Mouse (Mus musculus) erythroblast, embryonic 14.5 days (primary cell): ENCODE results near the gene Tdrd9. TPM values are rescaled to one million over a fixed set of nuclear protein-coding genes. Genes with fewer than 3 reads are reported as not detected.

Source experiments
- H3K27me3 ChIP-seq: 2 replicates; pipeline ENCODE4 v1.6.1; 2012; ENCODE audit warnings: inconsistent platforms; ENCODE audit not compliant: control insufficient read depth
- H3K36me3 ChIP-seq: 2 replicates; pipeline ENCODE4 v1.6.1; 2012; ENCODE audit warnings: mild to moderate bottlenecking, inconsistent platforms; ENCODE audit not compliant: control insufficient read depth
- H3K4me1 ChIP-seq: 2 replicates; pipeline ENCODE4 v1.6.1; 2012; ENCODE audit warnings: inconsistent platforms; ENCODE audit not compliant: control insufficient read depth
- H3K4me3 ChIP-seq: replicated peaks from 2 replicates; pipeline ENCODE3; 2012; ENCODE audit warnings: moderate library complexity, mild to moderate bottlenecking, inconsistent platforms
- H3K9me3 ChIP-seq: 2 replicates; pipeline ENCODE4 v1.6.1; 2012; ENCODE audit warnings: low read length, inconsistent platforms, mixed read lengths; ENCODE audit not compliant: control insufficient read depth
- GATA1 ChIP-seq: IDR thresholded peaks from 2 replicates; pipeline ENCODE4 v1.6.1; 2012; ENCODE audit warnings: low read length, inconsistent platforms, mixed read lengths
- TAL1 ChIP-seq: IDR thresholded peaks from 3 replicates; pipeline ENCODE4 v1.6.1; 2012; ENCODE audit warnings: low read length, inconsistent platforms, mixed read lengths
- polyA plus RNA-seq: library from polyadenylated mRNA; stranded (reverse); fragments of >175 nt; gene quantifications from 2 replicates; pipeline ENCODE4 v1.2.3, GENCODE M21; 2012

Tdrd9 gene
- polyA plus RNA-seq, 1 experiment = not detected

DNA sequence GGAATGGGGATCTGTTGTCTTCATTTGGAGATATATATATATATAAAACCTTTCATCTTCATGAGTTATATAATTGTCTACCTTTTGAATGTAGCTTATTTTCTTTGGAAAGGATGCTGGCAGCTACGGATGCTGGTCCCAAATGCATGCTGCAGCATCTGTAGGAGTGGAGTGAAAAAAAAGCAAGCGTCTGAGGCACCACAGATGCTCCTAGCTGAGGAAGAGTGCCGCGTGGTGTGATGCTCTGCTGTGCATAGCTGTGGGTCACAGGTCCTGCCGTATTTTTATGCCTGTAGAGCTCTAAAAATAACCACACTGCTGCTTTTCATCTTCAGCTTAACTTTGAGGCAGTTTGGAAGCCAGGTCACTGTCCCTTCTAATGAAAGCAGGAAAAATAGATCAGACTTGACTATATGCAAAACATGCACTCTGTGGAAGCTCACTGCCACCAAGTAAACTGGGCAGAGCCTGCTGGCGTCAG is 9.6 kb downstream of the Tdrd9 start, which contains the start of gene Rd3l:
TSS of gene Rd3l (minus strand) at position 431 of the 481 bp plus-strand sequence.
- Histone ChIP-seq H3K9me3 (no peaks in the 10 kb centered on the region), H3K4me3 (no peak within 1 kb of the TSS), H3K36me3 (no peaks in the 10 kb centered on the region), H3K27me3 (peaks cover 7% of the 10 kb centered on the region), H3K4me1 (no peaks in the 10 kb centered on the region)
- TF ChIP-seq GATA1 (no peak), TAL1 (no peak)

DNA sequence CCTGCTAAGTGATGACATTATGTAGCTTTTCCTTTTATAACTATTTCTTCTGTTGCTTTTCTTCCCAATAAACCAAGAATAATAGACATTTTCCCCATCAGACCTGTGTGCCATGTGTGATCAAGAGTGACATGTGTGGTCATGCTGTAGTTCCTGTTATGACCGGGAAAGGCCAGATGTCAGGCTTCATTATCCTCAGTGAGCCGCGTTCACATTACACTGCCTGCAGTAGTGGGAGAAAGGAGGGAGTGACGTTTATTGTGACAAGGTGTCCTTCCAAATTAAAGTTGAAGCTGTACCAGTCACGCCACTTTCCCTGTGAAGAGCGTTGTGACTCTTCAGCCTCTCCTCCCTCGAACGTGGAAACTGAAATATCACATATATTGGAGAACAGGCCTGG is 10.5 kb downstream of the Tdrd9 start:
- Histone ChIP-seq H3K4me1 (no peaks in the 10 kb centered on the region), H3K4me3 (no peak overlapping the region), H3K36me3 (no peaks in the 10 kb centered on the region), H3K9me3 (no peaks in the 10 kb centered on the region), H3K27me3 (peaks cover 5% of the 10 kb centered on the region; the same call in 1 of the 2 replicates)
- no peak for TF ChIP-seq TAL1
- no peak for TF ChIP-seq GATA1

DNA sequence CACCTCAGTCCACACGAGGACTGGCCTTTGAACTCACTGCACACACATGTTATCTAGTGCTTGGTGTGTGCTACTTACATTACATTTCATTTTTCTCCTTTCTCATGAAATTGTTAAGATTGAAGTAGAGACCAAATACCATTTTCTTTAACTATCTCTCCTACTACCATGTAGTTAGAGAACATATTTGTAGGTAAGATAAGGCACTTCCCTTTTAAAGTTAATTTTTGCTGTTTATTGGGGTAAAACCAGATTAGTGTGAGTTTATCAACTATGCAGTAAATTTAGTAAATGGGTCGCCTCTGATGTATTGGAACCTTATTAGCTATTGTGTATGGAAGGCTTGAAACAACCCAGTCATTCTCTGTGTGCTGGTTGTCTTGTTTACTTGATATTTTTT is 11.8 kb downstream of the Tdrd9 start:
- Histone ChIP-seq H3K36me3 (no peaks in the 10 kb centered on the region), H3K4me1 (no peaks in the 10 kb centered on the region), H3K27me3 (peaks cover 5% of the 10 kb centered on the region; the same call in 1 of the 2 replicates), H3K9me3 (no peaks in the 10 kb centered on the region), H3K4me3 (no peak overlapping the region)
- TF ChIP-seq GATA1 = no peak
- no peak for TF ChIP-seq TAL1

DNA sequence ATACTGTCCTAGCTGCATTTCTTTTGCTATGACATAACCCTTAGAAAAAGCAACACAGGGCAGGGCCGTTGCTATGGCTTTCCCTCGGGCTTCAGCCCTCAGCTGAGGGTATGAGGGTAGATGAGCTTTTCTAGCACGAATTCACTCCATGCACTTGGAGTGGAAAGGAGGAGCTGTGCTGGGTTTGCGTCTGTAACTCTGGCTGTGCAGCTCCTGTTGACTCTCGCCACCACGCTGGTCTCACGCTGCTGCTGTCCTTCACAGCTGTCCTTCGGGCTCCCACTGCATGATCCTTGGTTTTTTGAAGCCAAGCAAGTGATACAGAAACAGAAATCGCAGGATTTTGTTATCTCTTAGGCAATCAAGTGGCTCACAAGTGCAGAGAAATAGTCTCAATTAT is 15.4 kb downstream of the Tdrd9 start:
- H3K27me3 ChIP-seq = no peaks in the 10 kb centered on the region; the same call in 1 of the 2 replicates
- no peaks in the 10 kb centered on the region for H3K9me3 ChIP-seq
- TF ChIP-seq GATA1 (no peak), TAL1 (no peak)
- no peak overlapping the region for H3K4me3 ChIP-seq
- H3K4me1 ChIP-seq = no peaks in the 10 kb centered on the region
- no peaks in the 10 kb centered on the region for H3K36me3 ChIP-seq

DNA sequence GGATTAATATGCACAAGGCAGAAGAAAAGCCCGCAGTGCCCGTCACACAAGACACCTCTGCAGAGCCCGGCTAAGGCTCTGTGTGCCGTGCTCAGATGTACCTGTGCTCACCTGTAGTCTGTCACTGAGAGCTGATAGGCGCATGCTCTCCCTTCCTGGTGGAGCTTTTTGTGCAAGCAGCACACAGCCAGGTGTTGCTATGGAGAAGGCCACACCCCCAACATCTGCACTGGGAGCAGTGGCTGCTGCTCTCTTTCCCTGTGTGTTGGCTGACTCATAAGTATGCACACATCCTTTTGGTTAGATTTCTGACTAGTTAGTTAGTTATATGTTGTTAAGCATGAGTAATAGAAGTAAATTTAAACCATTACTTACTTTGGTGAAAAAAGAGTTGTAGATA is 21.3 kb downstream of the Tdrd9 start:
- H3K27me3 ChIP-seq = no peaks in the 10 kb centered on the region

DNA sequence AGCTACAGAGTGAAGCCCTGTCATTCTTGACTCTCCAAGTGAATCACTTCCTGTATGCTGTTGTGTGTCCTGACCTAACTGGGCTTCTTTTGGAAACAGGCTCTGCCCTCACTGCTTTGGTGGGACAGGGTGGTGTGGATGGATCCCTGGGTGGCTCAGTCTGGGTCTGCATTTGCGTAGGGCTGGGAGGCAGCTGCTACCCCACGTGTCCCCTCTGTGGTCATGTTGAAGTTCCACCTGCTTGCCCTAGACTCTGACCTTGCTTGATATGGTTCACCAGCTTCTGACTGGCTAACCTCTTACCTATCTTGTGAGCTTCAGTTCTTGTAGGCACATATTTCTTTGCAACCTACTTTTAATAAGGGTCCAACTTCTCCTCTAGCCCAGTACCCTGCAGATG is 23.8 kb downstream of the Tdrd9 start:
- H3K27me3 ChIP-seq = no peaks in the 10 kb centered on the region
- no peaks in the 10 kb centered on the region for H3K4me1 ChIP-seq
- no peak for TF ChIP-seq TAL1
- TF ChIP-seq GATA1 = no peak
- no peaks in the 10 kb centered on the region for H3K36me3 ChIP-seq
- peaks cover 4% of the 10 kb centered on the region; the same call in 1 of the 2 replicates for H3K9me3 ChIP-seq
- no peak overlapping the region for H3K4me3 ChIP-seq

More for the DNA sequence above, 21.3 kb downstream of the Tdrd9 start:
- Histone ChIP-seq H3K4me3 (no peak overlapping the region), H3K4me1 (no peaks in the 10 kb centered on the region), H3K36me3 (no peaks in the 10 kb centered on the region), H3K9me3 (peaks cover 4% of the 10 kb centered on the region; the same call in 1 of the 2 replicates)
- TF ChIP-seq GATA1 (no peak), TAL1 (no peak)

DNA sequence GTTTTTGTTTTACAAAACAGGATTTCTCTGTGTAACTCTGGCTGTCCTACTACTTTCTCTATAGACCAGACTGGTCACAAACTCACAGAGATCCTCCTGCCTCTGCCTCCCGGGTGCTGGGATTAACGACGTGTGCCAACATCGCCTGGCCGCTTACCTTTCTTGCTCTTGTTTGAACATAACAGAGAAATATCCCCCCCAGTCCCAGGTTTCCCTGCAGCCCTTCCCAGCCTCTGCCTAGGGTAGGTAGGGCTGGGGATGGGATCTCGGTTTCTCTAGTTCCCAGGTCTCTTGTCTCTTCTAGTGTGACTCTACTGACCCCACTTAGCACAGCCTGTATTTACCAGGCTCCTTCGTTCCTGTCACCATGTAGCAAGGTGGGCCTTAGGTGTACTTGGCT is 28.4 kb downstream of the Tdrd9 start:
- no peaks in the 10 kb centered on the region for H3K4me1 ChIP-seq
- no peaks in the 10 kb centered on the region for H3K36me3 ChIP-seq
- peaks cover 4% of the 10 kb centered on the region; the same call in 1 of the 2 replicates for H3K9me3 ChIP-seq
- H3K27me3 ChIP-seq = no peaks in the 10 kb centered on the region
- no peak overlapping the region for H3K4me3 ChIP-seq
- TF ChIP-seq GATA1 (no peak), TAL1 (no peak)

DNA sequence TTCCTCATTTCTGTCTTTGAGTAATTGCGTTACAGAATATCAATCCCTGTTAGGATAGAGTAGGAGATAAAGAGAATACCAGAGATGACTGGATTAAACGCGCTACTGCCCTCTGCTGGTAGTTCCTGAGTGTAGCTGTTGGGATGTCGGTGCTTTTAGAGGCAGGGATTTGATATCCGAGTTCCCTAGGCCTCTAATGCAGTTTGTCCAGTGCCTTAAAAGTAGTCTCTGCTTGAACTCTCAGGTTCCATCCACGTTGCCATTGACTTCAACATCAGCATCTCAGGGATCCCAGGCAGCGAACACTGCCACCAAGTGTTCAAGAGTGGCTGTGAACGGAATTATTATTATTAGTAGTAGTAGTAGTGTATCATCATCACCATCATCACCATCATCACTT is 29.9 kb downstream of the Tdrd9 start:
- H3K36me3 ChIP-seq = no peaks in the 10 kb centered on the region
- no peaks in the 10 kb centered on the region for H3K4me1 ChIP-seq
- H3K4me3 ChIP-seq = no peak overlapping the region
- H3K27me3 ChIP-seq = no peaks in the 10 kb centered on the region
- no peak for TF ChIP-seq TAL1
- no peak for TF ChIP-seq GATA1
- no peaks in the 10 kb centered on the region for H3K9me3 ChIP-seq

DNA sequence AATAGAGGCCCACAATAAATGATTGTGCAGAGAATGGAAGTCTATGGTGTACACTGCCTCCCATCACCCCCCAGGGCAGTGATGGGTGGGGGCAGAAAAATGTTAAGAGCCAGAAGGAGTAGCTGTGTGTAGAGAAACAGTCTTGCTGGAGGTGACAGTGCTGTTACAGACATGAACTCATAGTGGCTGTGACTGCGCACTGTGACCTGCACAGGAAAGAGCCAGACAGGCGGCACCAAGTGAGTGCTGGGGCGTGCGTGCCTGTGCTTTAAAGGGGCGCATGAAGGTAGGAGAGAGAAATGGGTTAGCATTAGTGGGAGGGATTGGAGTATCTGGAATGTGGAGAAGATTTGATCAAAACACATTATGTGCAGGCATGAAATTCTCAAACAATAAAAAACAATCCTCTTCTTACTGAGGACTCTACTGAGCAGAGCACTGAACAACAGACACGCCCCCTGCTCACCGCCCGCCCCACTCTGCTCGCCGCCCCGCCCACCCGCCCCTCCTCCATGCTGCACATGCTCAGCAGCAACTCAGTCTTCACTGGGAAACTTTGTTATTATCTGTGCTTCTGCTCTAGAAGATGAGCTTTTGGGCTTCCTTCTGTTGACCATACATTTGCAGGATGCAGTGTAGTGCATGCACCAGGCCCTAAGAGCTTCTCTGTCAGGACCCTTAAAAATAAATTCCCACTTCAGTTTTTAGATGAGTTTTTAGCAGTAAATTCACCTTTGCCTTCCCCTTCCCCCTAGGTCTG is 41.3 kb downstream of the Tdrd9 start:
- Histone ChIP-seq H3K4me3 (no peak overlapping the region), H3K9me3 (peaks cover 2% of the 10 kb centered on the region; the same call in 1 of the 2 replicates), H3K36me3 (no peaks in the 10 kb centered on the region), H3K4me1 (no peaks in the 10 kb centered on the region; the same call in 1 of the 2 replicates), H3K27me3 (no peaks in the 10 kb centered on the region)
- TF ChIP-seq TAL1 (no peak), GATA1 (no peak)
